10 mouse cellular contexts compared by ENCODE assay signal in the genomic region with DNA sequence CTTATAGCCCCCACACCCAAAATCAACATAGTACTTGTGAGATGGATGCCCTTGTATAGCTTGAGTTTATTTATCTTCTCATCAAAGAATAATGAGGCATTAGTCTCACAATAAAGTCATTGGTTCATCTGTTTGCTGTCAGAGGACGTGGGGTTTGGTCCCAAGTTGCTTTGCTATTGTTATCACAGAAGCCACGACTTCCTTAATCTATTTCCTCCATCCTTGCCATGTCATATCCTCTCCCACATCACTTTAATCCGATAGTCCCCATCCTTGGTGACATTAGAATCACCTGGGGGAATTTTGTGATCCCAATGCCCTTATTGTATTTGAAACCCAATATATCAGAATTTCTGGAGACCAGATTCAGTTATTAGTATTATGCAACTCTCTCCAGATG.
"Had no signal": no experiment of that assay in that cellular context is flagged by ENCODE, and none has a peak within 500 bp of the region (broad histone marks: within the 10 kb centered on the region; RNA-seq: fewer than 3 reads in every experiment).

No protein-coding gene starts in this region.

- DNase-seq: kidney, adult 18-20 months; layer of hippocampus, postnatal 36 days; liver, embryonic 13.5 days; right cerebral cortex, adult 18-20 months; right cerebral cortex, postnatal 14 days; right cerebral cortex, postnatal 4 days; thymus, postnatal 36 days had no signal

- ATAC-seq: inflammation-experienced regulatory T-cells, adult 6 months; intestine, embryonic 16.5 days; midbrain, embryonic 15.5 days had no signal
